Mouse (Mus musculus) limb, embryonic 12.5 days (tissue): Measurements from ENCODE around the gene Zfp831. TPM values are rescaled to one million over a fixed set of nuclear protein-coding genes. Genes with fewer than 3 reads are reported as not detected.

Experiments used
- ATAC-seq: fragments of 200-750 bp; cut with Nextera tagmentation; 2 replicates; pipeline ENCODE4 v1.8.0; 2017; ENCODE audit warnings: low read depth, moderate TSS enrichment; ENCODE audit not compliant: insufficient number of reproducible peaks, insufficient read depth, low FRiP score, low TSS enrichment
- H3K27ac ChIP-seq: fragments of 300-500 bp; sonication (generic); 2 replicates; pipeline ENCODE4 v1.5.1; 2016; ENCODE audit warnings: mild to moderate bottlenecking, moderate library complexity
- H3K27me3 ChIP-seq: fragments of 300-500 bp; sonication (generic); 2 replicates; pipeline ENCODE4 v1.6.1; 2016; ENCODE audit warnings: mild to moderate bottlenecking, moderate library complexity
- H3K36me3 ChIP-seq: fragments of 300-500 bp; sonication (generic); 2 replicates; pipeline ENCODE4 v1.6.1; 2016; ENCODE audit warnings: mild to moderate bottlenecking, moderate library complexity
- H3K4me1 ChIP-seq: fragments of 300-500 bp; sonication (generic); replicated peaks from 2 replicates; pipeline ENCODE4 v1.6.1; 2016
- H3K4me2 ChIP-seq: fragments of 300-500 bp; sonication (generic); 2 replicates; pipeline ENCODE4 v1.6.1; 2016; ENCODE audit warnings: mild to moderate bottlenecking, moderate library complexity
- H3K4me3 ChIP-seq: fragments of 300-500 bp; sonication (generic); replicated peaks from 2 replicates; pipeline ENCODE4 v1.5.1; 2016; ENCODE audit warnings: mild to moderate bottlenecking
- H3K9ac ChIP-seq: fragments of 300-500 bp; sonication (generic); replicated peaks from 2 replicates; pipeline ENCODE4 v1.6.1; 2016; ENCODE audit warnings: mild to moderate bottlenecking, moderate library complexity
- H3K9me3 ChIP-seq: fragments of 300-500 bp; sonication (generic); 2 replicates; pipeline ENCODE4 v1.6.1; 2016; ENCODE audit warnings: mild to moderate bottlenecking, moderate library complexity
- WGBS: fragments of 180-500 bp; shearing (Covaris S2); methylation state at CpG from one replicate; pipeline ENCODE4 v1.1.7; 2016; 5-methylcytosine and 5-hydroxymethylcytosine counted together
- polyA plus RNA-seq: library from polyadenylated mRNA; unstranded; fragments of >200 nt; fragmentation: Nextera tagmentation; extraction: Ambion mirVana; gene quantifications from 2 replicates; pipeline ENCODE4 v1.2.1, GENCODE M21; 2016

Gene Zfp831
- polyA plus RNA-seq, 1 experiment from 2014 or later = not detected

GRCm38 (mm10) chr2:174606376-174606775 lies 37.0 kb upstream of the Zfp831 start:
- H3K4me1 ChIP-seq = peaks cover 5% of the 10 kb centered on the region
- no peak overlapping the region for H3K4me3 ChIP-seq
- H3K36me3 ChIP-seq = no peaks in the 10 kb centered on the region
- 80% methylated on average over 5 of the region's 5 CpGs for WGBS
- no peaks in the 10 kb centered on the region for H3K27me3 ChIP-seq
- H3K27ac ChIP-seq = no peak overlapping the region
- no peak overlapping the region for H3K4me2 ChIP-seq
- ATAC-seq = no peak
- H3K9me3 ChIP-seq = no peaks in the 10 kb centered on the region
- no peak overlapping the region for H3K9ac ChIP-seq

GRCm38 (mm10) chr2:174609892-174610291 lies 33.4 kb upstream of the Zfp831 start:
- Histone ChIP-seq H3K27me3 (no peaks in the 10 kb centered on the region), H3K4me1 (no peaks in the 10 kb centered on the region), H3K9me3 (no peaks in the 10 kb centered on the region), H3K36me3 (no peaks in the 10 kb centered on the region), H3K4me2 (no peak overlapping the region), H3K27ac (no peak overlapping the region), H3K4me3 (no peak overlapping the region), H3K9ac (no peak overlapping the region)
- ATAC-seq = no peak
- 88% methylated on average over 5 of the region's 5 CpGs for WGBS

- ATAC-seq = no peak
- 77% methylated on average over 2 of the region's 2 CpGs for WGBS
- no peak overlapping the region for H3K9ac ChIP-seq
Observed at GRCm38 (mm10) chr2:174612386-174613063, 30.8 kb upstream of the Zfp831 start.

GRCm38 (mm10) chr2:174613221-174613620 lies 30.1 kb upstream of the Zfp831 start:
- Histone ChIP-seq H3K4me2 (no peak overlapping the region), H3K4me1 (no peaks in the 10 kb centered on the region), H3K27me3 (no peaks in the 10 kb centered on the region; the same call in 1 of the 2 replicates), H3K36me3 (no peaks in the 10 kb centered on the region), H3K9me3 (no peaks in the 10 kb centered on the region), H3K27ac (no peak overlapping the region), H3K4me3 (no peak overlapping the region), H3K9ac (no peak overlapping the region)
- ATAC-seq = no peak
- WGBS = 79% methylated on average over 8 of the region's 8 CpGs

More at GRCm38 (mm10) chr2:174612386-174613063, 30.8 kb upstream of the Zfp831 start:
- Histone ChIP-seq H3K27me3 (no peaks in the 10 kb centered on the region; the same call in 1 of the 2 replicates), H3K4me3 (no peak overlapping the region), H3K36me3 (no peaks in the 10 kb centered on the region), H3K4me1 (no peaks in the 10 kb centered on the region), H3K27ac (no peak overlapping the region), H3K9me3 (no peaks in the 10 kb centered on the region), H3K4me2 (no peak overlapping the region)

GRCm38 (mm10) chr2:174613921-174614441 lies 29.4 kb upstream of the Zfp831 start:
- no peaks in the 10 kb centered on the region; the same call in 1 of the 2 replicates for H3K27me3 ChIP-seq
- no peaks in the 10 kb centered on the region for H3K4me1 ChIP-seq
- H3K36me3 ChIP-seq = no peaks in the 10 kb centered on the region
- no peak overlapping the region for H3K4me2 ChIP-seq
- no peak for ATAC-seq
- H3K9me3 ChIP-seq = no peaks in the 10 kb centered on the region
- no peak overlapping the region for H3K9ac ChIP-seq
- no peak overlapping the region for H3K4me3 ChIP-seq
- H3K27ac ChIP-seq = no peak overlapping the region
- 82% methylated on average over 11 of the region's 11 CpGs for WGBS

DNA sequence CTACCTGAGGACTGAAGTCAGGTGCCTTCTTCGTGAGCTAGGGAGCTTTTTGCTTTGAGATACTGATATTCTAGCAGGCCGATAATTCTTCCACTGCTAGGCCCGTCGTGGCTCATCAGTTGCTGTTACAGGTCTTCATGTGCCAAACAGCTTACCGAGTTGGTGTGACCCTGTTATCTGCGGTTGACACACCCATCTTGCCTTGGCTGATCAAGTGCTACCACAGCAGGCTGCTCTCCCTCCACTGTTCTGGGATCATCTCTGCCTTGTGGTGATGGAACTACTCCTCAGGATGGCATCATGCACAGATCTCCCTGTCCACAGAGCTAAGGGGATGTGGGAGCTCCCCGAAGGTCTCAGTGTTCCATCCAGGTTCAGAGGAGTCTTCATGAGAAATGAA lies 21.5 kb upstream of the Zfp831 start:
- Histone ChIP-seq H3K4me2 (no peak overlapping the region), H3K36me3 (no peaks in the 10 kb centered on the region), H3K27me3 (no peaks in the 10 kb centered on the region), H3K9me3 (no peaks in the 10 kb centered on the region), H3K9ac (no peak overlapping the region), H3K27ac (no peak overlapping the region), H3K4me3 (no peak overlapping the region), H3K4me1 (no peaks in the 10 kb centered on the region)
- ATAC-seq = no peak
- 89% methylated on average over 7 of the region's 7 CpGs for WGBS

GRCm38 (mm10) chr2:174624430-174624829 lies 18.9 kb upstream of the Zfp831 start:
- WGBS = 82% methylated on average over 7 of the region's 7 CpGs
- ATAC-seq = no peak
- Histone ChIP-seq H3K4me3 (no peak overlapping the region), H3K27ac (no peak overlapping the region), H3K36me3 (no peaks in the 10 kb centered on the region), H3K9ac (no peak overlapping the region), H3K4me2 (no peak overlapping the region), H3K9me3 (no peaks in the 10 kb centered on the region), H3K4me1 (no peaks in the 10 kb centered on the region), H3K27me3 (no peaks in the 10 kb centered on the region)

DNA sequence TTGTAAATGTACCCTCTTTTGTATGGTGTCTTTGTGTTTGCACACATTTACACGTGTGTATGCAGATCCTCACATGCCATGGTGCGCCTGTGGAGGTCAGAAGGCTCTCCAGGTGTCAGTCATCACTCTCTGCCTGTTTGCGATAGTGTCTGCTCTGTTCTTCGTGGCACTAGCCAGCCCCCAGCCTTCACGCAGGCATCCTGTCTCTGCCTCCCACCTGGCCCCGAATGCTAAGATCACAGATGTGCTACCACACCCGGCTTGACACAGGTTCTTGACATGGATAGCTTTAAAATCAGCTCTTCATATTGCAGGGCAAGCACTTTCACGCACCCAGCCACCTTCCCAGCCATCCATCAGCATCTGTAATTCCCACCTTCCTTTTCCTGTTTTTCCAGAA lies 16.3 kb upstream of the Zfp831 start:
- ATAC-seq = no peak

GRCm38 (mm10) chr2:174629299-174629850 lies 14.0 kb upstream of the Zfp831 start:
- H3K36me3 ChIP-seq = no peaks in the 10 kb centered on the region
- H3K4me2 ChIP-seq = no peak overlapping the region
- no peak overlapping the region for H3K27ac ChIP-seq
- H3K4me3 ChIP-seq = no peak overlapping the region
- H3K9ac ChIP-seq = no peak overlapping the region
- no peaks in the 10 kb centered on the region for H3K4me1 ChIP-seq
- 76% methylated on average over 6 of the region's 6 CpGs for WGBS
- no peaks in the 10 kb centered on the region for H3K9me3 ChIP-seq
- H3K27me3 ChIP-seq = no peaks in the 10 kb centered on the region
- no peak for ATAC-seq

More for the DNA sequence above, 16.3 kb upstream of the Zfp831 start:
- H3K4me2 ChIP-seq = no peak overlapping the region
- H3K27me3 ChIP-seq = no peaks in the 10 kb centered on the region
- H3K27ac ChIP-seq = no peak overlapping the region
- no peaks in the 10 kb centered on the region for H3K4me1 ChIP-seq
- no peaks in the 10 kb centered on the region for H3K36me3 ChIP-seq
- H3K9ac ChIP-seq = no peak overlapping the region
- H3K9me3 ChIP-seq = no peaks in the 10 kb centered on the region
- H3K4me3 ChIP-seq = no peak overlapping the region
- WGBS = 76% methylated on average over 8 of the region's 8 CpGs

DNA sequence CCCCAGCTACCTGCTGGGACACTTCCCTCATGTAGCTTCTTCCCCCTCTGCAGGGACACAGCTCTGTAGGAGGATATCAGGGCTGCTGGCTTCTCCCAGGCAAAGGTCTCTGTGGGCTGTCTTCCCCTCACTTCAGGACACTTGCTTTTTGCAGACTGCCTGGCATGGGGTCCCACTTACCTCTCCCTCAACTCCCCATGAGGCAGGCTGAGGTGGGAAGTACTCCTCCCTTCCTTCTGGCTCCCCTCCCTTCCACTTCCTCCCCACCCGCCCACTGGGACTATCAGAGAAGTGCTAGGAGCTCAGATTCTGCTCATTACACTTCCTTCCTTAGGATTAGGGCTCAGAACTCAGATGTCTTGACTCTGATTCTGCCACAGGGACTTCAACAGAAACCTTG lies 6.6 kb upstream of the Zfp831 start:
- 50% methylated on average over 1 of the region's 1 CpGs for WGBS
- Histone ChIP-seq H3K4me3 (no peak overlapping the region), H3K9me3 (no peaks in the 10 kb centered on the region), H3K36me3 (no peaks in the 10 kb centered on the region), H3K27me3 (no peaks in the 10 kb centered on the region), H3K4me2 (no peak overlapping the region), H3K9ac (no peak overlapping the region), H3K27ac (no peak overlapping the region), H3K4me1 (peaks cover 6% of the 10 kb centered on the region; the same call in 1 of the 2 replicates)
- ATAC-seq = no peak

- Histone ChIP-seq H3K27me3 (0 out of 2 replicates have a peak, but pooled peaks cover 8% of the 10 kb centered on the region), H3K4me3 (no peak overlapping the region), H3K27ac (no peak overlapping the region), H3K36me3 (no peaks in the 10 kb centered on the region), H3K9me3 (no peaks in the 10 kb centered on the region), H3K4me2 (no peak overlapping the region), H3K9ac (no peak overlapping the region), H3K4me1 (no peaks in the 10 kb centered on the region)
- no peak for ATAC-seq
- 88% methylated on average over 10 of the region's 10 CpGs for WGBS
Observed at GRCm38 (mm10) chr2:174644975-174645374, 1.6 kb downstream of the Zfp831 start.
